Mouse (Mus musculus) skeletal muscle tissue, adult 2 months (tissue): ENCODE data around the gene Shisa2.

Experiments
- DNase-seq: peaks from one replicate; pipeline ENCODE4 v3.0.0-alpha.2; 2012; ENCODE audit warnings: low read depth, low spot score

Gene Shisa2

GRCm38 (mm10) chr14:59630096-59630495 is 5.0 kb downstream of the Shisa2 start:
- no peak for DNase-seq

- DNase-seq: no peak
Measured at GRCm38 (mm10) chr14:59632067-59632466, 7.0 kb downstream of the Shisa2 start.

DNA sequence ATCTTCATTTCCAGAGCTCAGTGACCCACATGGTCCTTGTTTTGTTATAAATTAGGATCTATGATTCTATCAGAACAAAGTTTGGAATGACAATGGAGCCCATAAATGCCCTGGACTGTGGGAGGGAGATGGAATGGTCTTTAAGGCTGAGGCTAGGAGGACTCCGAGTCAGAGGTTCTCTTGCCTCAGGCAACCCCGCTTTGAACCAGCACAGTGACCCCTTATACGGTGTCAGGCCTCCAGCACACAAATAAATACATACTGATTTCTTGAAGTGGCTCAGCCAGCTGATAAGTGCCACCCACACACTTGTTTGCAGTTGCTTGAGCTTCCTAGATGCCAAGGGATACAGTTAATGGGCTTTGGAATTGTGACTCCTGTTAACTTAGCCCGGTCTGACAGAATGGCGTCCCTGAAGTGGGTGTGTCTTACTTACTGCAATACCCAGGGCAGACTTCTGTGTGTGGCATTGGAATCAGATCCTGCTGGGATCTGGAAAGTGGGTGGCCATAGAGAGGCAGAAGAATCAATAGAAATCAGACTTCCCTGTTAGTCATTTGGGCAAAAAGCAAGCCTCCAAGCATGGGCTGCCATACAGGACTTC is 8.3 kb downstream of the Shisa2 start:
- DNase-seq: no peak

- DNase-seq: no peak
Measured at GRCm38 (mm10) chr14:59633988-59634387, 8.9 kb downstream of the Shisa2 start.

DNA sequence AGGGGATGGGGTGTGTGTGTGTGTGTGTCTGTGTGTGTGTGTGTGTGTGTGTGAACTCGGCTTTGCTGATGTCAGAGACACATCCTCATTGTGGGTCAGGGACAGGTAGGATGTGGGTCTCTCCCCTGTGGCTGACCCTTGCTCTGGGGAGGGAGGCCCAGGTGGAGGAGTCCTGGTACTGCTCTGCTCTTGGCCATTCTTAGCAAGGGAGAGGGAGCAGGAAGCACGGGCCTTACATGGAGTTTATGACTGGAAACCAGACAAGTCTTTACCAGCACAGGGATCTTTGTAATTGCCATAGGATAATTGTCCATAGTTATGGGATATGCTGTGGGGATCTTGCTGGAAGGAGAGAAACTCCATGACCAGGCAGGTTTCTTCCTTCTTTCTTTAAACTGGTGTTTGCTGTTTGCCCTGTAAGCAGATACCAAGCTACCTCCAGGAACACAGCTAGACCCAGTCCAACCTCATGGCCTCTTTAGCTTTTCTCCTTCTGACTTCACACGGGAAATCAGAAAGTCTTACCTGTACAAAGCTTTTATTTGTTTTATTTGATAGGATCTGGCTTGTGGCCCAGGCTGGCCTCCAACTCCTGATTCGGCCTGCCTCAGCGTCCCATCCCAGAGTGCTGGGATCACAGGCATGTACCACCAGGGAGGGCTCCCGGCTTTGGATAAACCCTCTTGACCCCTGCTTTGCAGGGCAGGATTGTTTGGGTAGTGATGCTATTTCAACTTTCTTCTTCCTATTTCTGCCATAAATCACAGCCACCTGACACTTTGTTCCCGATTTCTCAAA is 14.0 kb downstream of the Shisa2 start:
- DNase-seq: no peak

- no peak for DNase-seq
Measured at GRCm38 (mm10) chr14:59641856-59642255, 16.7 kb downstream of the Shisa2 start.

GRCm38 (mm10) chr14:59643582-59643981 is 18.5 kb downstream of the Shisa2 start:
- no peak for DNase-seq

GRCm38 (mm10) chr14:59644166-59644565 is 19.1 kb downstream of the Shisa2 start:
- no peak for DNase-seq

- no peak for DNase-seq
Measured at GRCm38 (mm10) chr14:59644896-59645295, 19.8 kb downstream of the Shisa2 start.

DNA sequence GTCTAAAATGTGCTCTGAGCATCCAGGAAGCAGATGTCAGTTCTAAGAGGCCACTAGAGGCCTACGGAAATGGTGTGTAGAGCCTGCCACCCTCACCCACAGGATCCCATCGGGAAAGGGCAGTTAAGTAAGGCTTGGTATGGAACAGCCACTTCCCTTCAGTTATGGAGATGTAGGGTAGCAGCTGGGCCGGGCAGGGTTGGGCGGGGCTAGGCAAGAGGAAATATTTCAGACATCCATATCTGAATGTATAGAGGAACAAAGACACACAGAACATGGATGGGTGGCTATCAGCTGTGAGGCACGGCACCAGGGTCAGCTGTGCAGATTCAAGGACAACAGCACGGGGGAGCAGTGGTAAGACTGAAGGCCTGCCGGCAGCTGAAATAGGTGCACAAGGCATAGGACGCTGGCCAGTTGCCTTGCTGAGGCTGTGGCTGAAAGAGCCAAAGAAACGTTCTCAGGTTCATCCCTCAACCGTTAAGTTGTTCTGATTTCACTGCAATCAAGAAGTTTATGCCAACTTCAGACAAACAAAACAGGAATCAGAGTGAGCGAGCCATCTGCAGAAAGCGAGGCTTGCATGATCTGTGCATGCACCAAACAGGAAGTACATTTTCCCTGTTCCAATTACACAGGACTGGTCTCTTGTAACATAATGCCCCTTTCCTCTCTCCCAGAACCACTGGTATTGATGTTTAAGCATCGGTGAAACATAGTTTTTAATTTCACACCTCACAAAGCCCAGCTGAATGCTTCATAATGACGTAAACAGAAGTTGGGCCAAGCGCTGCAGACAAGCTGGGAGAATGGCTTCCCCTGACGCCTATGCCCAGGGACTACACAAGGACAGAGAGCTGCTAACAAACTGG is 22.0 kb downstream of the Shisa2 start:
- no peak for DNase-seq

GRCm38 (mm10) chr14:59648611-59649010 is 23.5 kb downstream of the Shisa2 start:
- no peak for DNase-seq

DNA sequence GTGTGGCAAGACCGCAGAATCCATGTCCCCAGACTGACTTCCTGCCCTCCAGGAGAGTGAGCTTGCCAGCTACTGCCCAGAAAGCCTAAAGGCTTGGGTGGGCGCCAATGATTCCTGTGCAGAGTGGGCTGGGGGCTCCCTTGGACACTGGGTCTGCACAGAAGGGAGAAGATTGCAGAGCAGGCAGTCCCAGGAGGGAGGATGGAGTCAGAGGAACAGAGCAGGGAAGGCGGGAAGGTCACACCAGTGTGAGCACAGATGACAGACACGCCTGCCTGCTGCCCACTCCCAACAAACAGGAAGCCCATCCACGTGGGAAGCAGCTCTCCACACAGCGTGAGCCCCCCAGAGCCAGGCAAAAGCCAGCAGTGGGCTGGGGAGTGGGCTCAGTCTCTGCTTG is 24.2 kb downstream of the Shisa2 start:
- DNase-seq: no peak

- DNase-seq: peak; percentile 85
Measured at GRCm38 (mm10) chr14:59656591-59656990, 31.5 kb downstream of the Shisa2 start.

DNA sequence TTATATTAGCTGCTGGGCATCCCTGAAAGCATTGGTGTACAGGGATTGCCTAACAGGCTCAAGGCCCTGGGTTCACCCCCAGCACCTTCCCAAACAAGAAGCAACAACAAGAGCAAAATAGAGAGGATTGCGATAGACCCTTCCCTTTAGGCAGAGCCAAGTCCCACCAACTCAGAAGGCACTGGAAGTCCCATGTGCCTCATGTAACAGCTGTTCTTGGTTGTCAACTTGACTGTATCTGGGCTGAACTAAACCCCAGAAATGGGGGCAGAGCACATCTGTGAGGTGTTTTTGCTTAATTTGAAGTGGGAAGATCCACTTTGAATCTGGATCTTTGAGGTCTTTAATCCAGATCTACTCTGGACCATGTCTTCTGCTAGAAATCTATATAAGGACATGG is 32.0 kb downstream of the Shisa2 start:
- no peak for DNase-seq

- no peak for DNase-seq
Measured at GRCm38 (mm10) chr14:59672893-59673515, 47.9 kb downstream of the Shisa2 start.

GRCm38 (mm10) chr14:59674556-59674955 is 49.4 kb downstream of the Shisa2 start:
- DNase-seq: no peak

- DNase-seq: peak; percentile 54
Measured at GRCm38 (mm10) chr14:59675330-59675729, 50.2 kb downstream of the Shisa2 start.

GRCm38 (mm10) chr14:59677598-59678003 is 52.5 kb downstream of the Shisa2 start:
- DNase-seq: peak; percentile 87
